Mouse (Mus musculus) bone marrow, adult 2 months (tissue): Measurements from ENCODE around the gene Ccdc141. TPM values are rescaled to one million over a fixed set of nuclear protein-coding genes. Genes with fewer than 3 reads are reported as not detected.
"Not testable (repeated sequence)": the region's sequence is repeated elsewhere in the genome, so short reads cannot be mapped to it uniquely, and the experiment has no call there.

ENCODE experiments used
- H3K27ac ChIP-seq: fragments of 200-500 bp; 2 replicates; pipeline ENCODE4 v1.5.1; 2012; ENCODE audit warnings: low read depth, mild to moderate bottlenecking, control low read depth, inconsistent platforms, low read length; ENCODE audit not compliant: control insufficient read depth, poor library complexity, insufficient read depth
- H3K4me1 ChIP-seq: fragments of 200-500 bp; 2 replicates; pipeline ENCODE4 v1.6.1; 2011; ENCODE audit warnings: low read length; ENCODE audit not compliant: control insufficient read depth, insufficient read depth
- H3K4me3 ChIP-seq: fragments of 200-500 bp; replicated peaks from 2 replicates; pipeline ENCODE3; 2011; ENCODE audit warnings: mild to moderate bottlenecking, low read depth, low read length, control low read depth; ENCODE audit not compliant: control insufficient read depth
- CTCF ChIP-seq: fragments of 200-500 bp; IDR thresholded peaks from 2 replicates; pipeline ENCODE4 v1.5.1; 2011; ENCODE audit warnings: low read length, control low read depth; ENCODE audit not compliant: control insufficient read depth, insufficient read depth
- POLR2A ChIP-seq: fragments of 200-500 bp; IDR thresholded peaks from 2 replicates; pipeline ENCODE4 v1.6.1; 2011; ENCODE audit warnings: low read depth, mild to moderate bottlenecking, control low read depth, low read length, borderline replicate concordance; ENCODE audit not compliant: control insufficient read depth
- WGBS: fragments of 180-500 bp; shearing (Covaris S2); methylation state at CpG from one replicate; pipeline ENCODE4 v1.1.7; 2018; 5-methylcytosine and 5-hydroxymethylcytosine counted together
- polyA plus RNA-seq: library from polyadenylated mRNA; stranded (reverse); fragments of >200 nt; gene quantifications from 2 replicates; pipeline ENCODE4 v1.2.4, GENCODE M21; 2011; ENCODE audit warnings: low replicate concordance; ENCODE audit not compliant: missing spikeins, insufficient read depth, insufficient read length

Ccdc141 gene
- polyA plus RNA-seq, 1 experiment, result 3.7 TPM

- no peak overlapping the region for H3K27ac ChIP-seq
- H3K4me3 ChIP-seq, result no peak overlapping the region
- 69% methylated on average over 4 of the region's 4 CpGs for WGBS
- H3K4me1 ChIP-seq, result no peaks in the 10 kb centered on the region
- TF ChIP-seq POLR2A, result no peak
- no peak for TF ChIP-seq CTCF
These were observed 152.7 kb downstream of the Ccdc141 start for GRCm38 (mm10) chr2:77017735-77018134.

GRCm38 (mm10) chr2:77013449-77013848, 157.0 kb downstream of the Ccdc141 start:
- WGBS, result 78% methylated on average over 6 of the region's 6 CpGs

GRCm38 (mm10) chr2:77011981-77012380, 158.5 kb downstream of the Ccdc141 start:
- Histone ChIP-seq H3K4me3 (no peak overlapping the region), H3K27ac (no peak overlapping the region), H3K4me1 (no peaks in the 10 kb centered on the region)
- WGBS, result 75% methylated on average over 5 of the region's 5 CpGs
- TF ChIP-seq CTCF (no peak), POLR2A (no peak)

More at GRCm38 (mm10) chr2:77013449-77013848, 157.0 kb downstream of the Ccdc141 start:
- H3K27ac ChIP-seq, H3K4me3 ChIP-seq, H3K4me1 ChIP-seq: not testable (repeated sequence)

- 73% methylated on average over 7 of the region's 7 CpGs for WGBS
- no peak for TF ChIP-seq POLR2A
- TF ChIP-seq CTCF, result no peak
- H3K27ac ChIP-seq, result no peak overlapping the region
- H3K4me3 ChIP-seq, result no peak overlapping the region
- no peaks in the 10 kb centered on the region for H3K4me1 ChIP-seq
These were observed 163.4 kb downstream of the Ccdc141 start for GRCm38 (mm10) chr2:77007015-77007414.

- 62% methylated on average over 2 of the region's 2 CpGs for WGBS
- Histone ChIP-seq H3K4me3 (no peak overlapping the region), H3K27ac (no peak overlapping the region), H3K4me1 (no peaks in the 10 kb centered on the region)
- TF ChIP-seq POLR2A, result no peak
- no peak for TF ChIP-seq CTCF
These were observed 167.3 kb downstream of the Ccdc141 start for GRCm38 (mm10) chr2:77003148-77003547.

GRCm38 (mm10) chr2:76998351-76998750, 172.1 kb downstream of the Ccdc141 start:
- TF ChIP-seq CTCF (no peak), POLR2A (no peak)
- Histone ChIP-seq H3K4me1 (no peaks in the 10 kb centered on the region), H3K4me3 (no peak overlapping the region), H3K27ac (no peak overlapping the region)
- 62% methylated on average over 5 of the region's 5 CpGs for WGBS

- Histone ChIP-seq H3K4me1 (no peaks in the 10 kb centered on the region), H3K4me3 (no peak overlapping the region), H3K27ac (no peak overlapping the region)
- 73% methylated on average over 5 of the region's 5 CpGs for WGBS
- no peak for TF ChIP-seq POLR2A
- TF ChIP-seq CTCF, result no peak
These were observed 177.8 kb downstream of the Ccdc141 start for GRCm38 (mm10) chr2:76992493-76993201.

- TF ChIP-seq CTCF (no peak), POLR2A (no peak)
- WGBS, result 85% methylated on average over 4 of the region's 4 CpGs
These were observed 183.1 kb downstream of the Ccdc141 start for GRCm38 (mm10) chr2:76987317-76987716.

GRCm38 (mm10) chr2:76984384-76984783, 186.1 kb downstream of the Ccdc141 start:
- Histone ChIP-seq H3K4me3 (no peak overlapping the region), H3K4me1 (no peaks in the 10 kb centered on the region), H3K27ac (no peak overlapping the region)
- 84% methylated on average over 5 of the region's 5 CpGs for WGBS
- TF ChIP-seq POLR2A (no peak), CTCF (no peak)

More at GRCm38 (mm10) chr2:76987317-76987716, 183.1 kb downstream of the Ccdc141 start:
- Histone ChIP-seq H3K4me3 (no peak overlapping the region), H3K27ac (no peak overlapping the region), H3K4me1 (no peaks in the 10 kb centered on the region)
